Mouse (Mus musculus) liver, embryonic 15.5 days (tissue): Measurements from ENCODE around the gene 3110082I17Rik. TPM values are rescaled to one million over a fixed set of nuclear protein-coding genes. Genes with fewer than 3 reads are reported as not detected.

ENCODE experiments used
- ATAC-seq: fragments of 200-750 bp; cut with Nextera tagmentation; 2 replicates; pipeline ENCODE4 v1.8.0; 2017; ENCODE audit warnings: moderate number of reproducible peaks, mild to moderate bottlenecking, moderate library complexity; ENCODE audit not compliant: insufficient read depth
- H3K27ac ChIP-seq: fragments of 300-500 bp; sonication (generic); replicated peaks from 2 replicates; pipeline ENCODE4 v1.5.1; 2015; ENCODE audit warnings: mild to moderate bottlenecking, inconsistent platforms
- H3K27me3 ChIP-seq: fragments of 300-500 bp; sonication (generic); 2 replicates; pipeline ENCODE4 v1.6.1; 2015; ENCODE audit warnings: mild to moderate bottlenecking, inconsistent platforms
- H3K36me3 ChIP-seq: fragments of 300-500 bp; sonication (generic); replicated peaks from 2 replicates; pipeline ENCODE4 v1.6.1; 2015; ENCODE audit warnings: moderate library complexity, mild to moderate bottlenecking, inconsistent platforms
- H3K4me1 ChIP-seq: fragments of 300-500 bp; sonication (generic); replicated peaks from 2 replicates; pipeline ENCODE4 v1.6.1; 2015; ENCODE audit warnings: inconsistent platforms
- H3K4me2 ChIP-seq: fragments of 300-500 bp; sonication (generic); 2 replicates; pipeline ENCODE4 v1.6.1; 2015; ENCODE audit warnings: moderate library complexity, mild to moderate bottlenecking, inconsistent platforms
- H3K4me3 ChIP-seq: fragments of 300-500 bp; sonication (generic); replicated peaks from 2 replicates; pipeline ENCODE4 v1.5.1; 2015; ENCODE audit warnings: mild to moderate bottlenecking, inconsistent platforms
- H3K9ac ChIP-seq: fragments of 300-500 bp; sonication (generic); 2 replicates; pipeline ENCODE4 v1.6.1; 2015; ENCODE audit warnings: moderate library complexity, mild to moderate bottlenecking, inconsistent platforms
- H3K9me3 ChIP-seq: fragments of 300-500 bp; sonication (generic); replicated peaks from 2 replicates; pipeline ENCODE4 v1.6.1; 2016; ENCODE audit warnings: inconsistent platforms
- WGBS: fragments of 180-500 bp; shearing (Covaris S2); methylation state at CpG from one replicate; pipeline ENCODE4 v1.1.7; 2015; ENCODE audit warnings: mixed read lengths; ENCODE audit not compliant: insufficient replicate concordance; 5-methylcytosine and 5-hydroxymethylcytosine counted together
- polyA plus RNA-seq: library from polyadenylated mRNA; unstranded; fragments of >200 nt; fragmentation: Nextera tagmentation; extraction: Ambion mirVana; gene quantifications from 2 replicates; pipeline ENCODE4 v1.2.1, GENCODE M21; 2015

Gene 3110082I17Rik
- polyA plus RNA-seq, 1 experiment from 2014 or later: 12.0 TPM

- H3K4me3 ChIP-seq: 0 out of 2 replicates have a peak overlapping the region, but pooled peaks have one; percentile 64
- peaks cover 41% of the 10 kb centered on the region for H3K4me1 ChIP-seq
- peaks cover 39% of the 10 kb centered on the region for H3K27me3 ChIP-seq
- H3K27ac ChIP-seq: no peak overlapping the region
- H3K36me3 ChIP-seq: no peaks in the 10 kb centered on the region
- no peak for ATAC-seq
- peak overlapping the region; percentile 94 for H3K4me2 ChIP-seq
- H3K9ac ChIP-seq: no peak overlapping the region
- no peaks in the 10 kb centered on the region for H3K9me3 ChIP-seq
- WGBS: 69% methylated on average over 9 of the region's 9 CpGs
Measured at GRCm38 (mm10) chr5:139323260-139323924, 136.9 kb downstream of the 3110082I17Rik start.

GRCm38 (mm10) chr5:139321331-139321730 is 139.0 kb downstream of the 3110082I17Rik start:
- peaks cover 31% of the 10 kb centered on the region for H3K27me3 ChIP-seq
- H3K4me3 ChIP-seq: no peak overlapping the region
- 63% methylated on average over 6 of the region's 6 CpGs for WGBS

DNA sequence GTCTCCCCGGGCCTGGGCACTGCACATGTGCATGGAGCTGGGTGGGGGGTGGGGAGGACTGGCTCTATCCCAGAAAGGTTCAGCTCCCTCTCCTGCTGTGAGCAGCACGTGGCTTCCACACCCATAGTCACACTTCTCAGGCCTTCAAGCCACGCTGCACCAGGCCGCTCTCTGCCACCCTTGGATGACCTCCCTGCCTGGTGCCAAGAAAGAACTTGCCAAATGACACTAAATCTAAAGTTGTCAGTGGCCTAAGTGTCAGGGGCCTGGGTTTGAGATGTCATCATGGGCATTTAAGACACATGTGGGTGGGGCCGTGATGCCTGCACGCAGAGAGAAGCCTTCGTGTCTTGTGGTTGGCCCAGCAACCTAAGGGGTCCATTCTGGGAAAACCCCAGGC is 139.9 kb downstream of the 3110082I17Rik start:
- Histone ChIP-seq H3K4me1 (peaks cover 29% of the 10 kb centered on the region), H3K4me2 (no peak overlapping the region)
- WGBS: 67% methylated on average over 7 of the region's 7 CpGs

More at GRCm38 (mm10) chr5:139321331-139321730, 139.0 kb downstream of the 3110082I17Rik start:
- Histone ChIP-seq H3K9ac (no peak overlapping the region), H3K27ac (no peak overlapping the region), H3K4me2 (no peak overlapping the region), H3K9me3 (no peaks in the 10 kb centered on the region), H3K4me1 (peaks cover 39% of the 10 kb centered on the region), H3K36me3 (no peaks in the 10 kb centered on the region)
- ATAC-seq: no peak

DNA sequence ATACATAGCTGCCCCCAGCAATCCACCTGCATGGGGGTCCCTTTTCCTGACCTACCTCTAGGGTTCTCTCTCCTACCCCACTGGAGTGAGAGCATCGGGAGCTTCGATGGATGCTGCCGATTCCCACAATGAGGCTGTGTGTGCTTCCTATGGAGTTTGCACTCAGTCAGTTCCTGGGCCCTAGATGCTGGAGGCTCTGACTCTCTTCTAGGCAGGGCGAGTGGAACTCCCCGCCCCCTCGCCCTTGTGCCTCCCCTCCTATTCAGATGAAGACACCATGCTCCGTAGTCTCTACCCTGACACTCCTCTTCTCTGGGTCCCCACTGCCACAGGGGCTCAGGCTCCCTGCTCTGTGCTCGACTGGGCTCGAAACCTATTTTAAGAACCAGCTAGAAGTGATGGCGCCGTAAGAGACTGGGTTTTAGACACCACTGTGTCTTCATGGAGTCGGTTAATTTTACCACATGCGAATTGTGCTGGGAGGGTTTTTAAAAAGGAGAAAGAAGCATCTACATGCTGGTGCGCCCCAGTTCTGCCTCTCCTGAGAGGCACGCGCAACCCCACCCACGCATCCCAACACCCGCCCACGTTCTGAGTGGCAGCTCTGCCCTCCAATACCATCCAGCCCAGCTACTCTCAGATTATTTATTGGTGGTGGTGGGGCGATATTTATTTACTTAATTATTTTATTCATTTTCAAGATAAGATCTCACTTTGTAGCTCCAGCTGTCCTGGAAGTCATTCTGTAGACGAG is 142.4 kb downstream of the 3110082I17Rik start:
- ATAC-seq: no peak
- Histone ChIP-seq H3K27ac (peak overlapping the region; percentile 29), H3K36me3 (no peaks in the 10 kb centered on the region), H3K9me3 (no peaks in the 10 kb centered on the region), H3K4me2 (peak overlapping the region; percentile 3; the same call in 1 of the 2 replicates), H3K27me3 (no peaks in the 10 kb centered on the region), H3K4me1 (peaks cover 16% of the 10 kb centered on the region), H3K9ac (no peak overlapping the region), H3K4me3 (no peak overlapping the region)
- 74% methylated on average over 21 of the region's 21 CpGs for WGBS

More for the DNA sequence above, 139.9 kb downstream of the 3110082I17Rik start:
- no peak for ATAC-seq
- Histone ChIP-seq H3K4me3 (no peak overlapping the region), H3K27me3 (peaks cover 22% of the 10 kb centered on the region), H3K27ac (no peak overlapping the region), H3K9ac (no peak overlapping the region), H3K9me3 (no peaks in the 10 kb centered on the region), H3K36me3 (no peaks in the 10 kb centered on the region)

DNA sequence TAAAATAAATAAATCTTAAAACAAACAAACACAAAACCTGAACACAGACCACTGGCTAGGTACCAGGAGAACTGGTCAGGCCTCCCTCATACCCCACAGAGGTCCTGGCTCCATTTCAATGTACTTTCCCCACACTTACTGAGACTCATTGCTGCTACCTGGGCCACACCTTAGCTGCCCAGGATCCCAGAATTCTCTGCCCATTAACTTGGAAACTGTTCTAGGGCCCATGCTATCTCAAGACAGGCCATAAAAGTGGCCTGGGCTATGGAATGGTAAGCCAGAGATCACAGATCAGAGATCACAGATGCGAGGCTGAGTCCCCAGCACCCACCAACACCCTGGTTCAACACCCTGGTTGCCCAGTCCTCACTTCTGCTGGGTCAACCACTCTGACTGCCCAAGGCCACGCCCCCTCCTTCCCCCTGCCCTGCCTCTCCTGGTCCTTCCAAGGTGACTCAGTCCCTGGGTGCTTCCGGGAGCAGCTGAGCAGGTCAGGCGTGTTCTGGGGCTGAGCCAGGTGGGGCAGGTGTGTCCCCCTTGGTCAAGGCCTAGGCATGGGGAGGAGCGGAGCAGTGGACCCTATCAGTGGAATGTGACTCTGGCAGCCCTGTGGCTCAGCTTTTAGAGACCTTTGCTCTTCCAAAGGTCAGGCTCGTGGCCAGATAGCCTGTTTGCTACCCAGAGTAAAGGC is 143.2 kb downstream of the 3110082I17Rik start:
- H3K4me1 ChIP-seq: peaks cover 16% of the 10 kb centered on the region
- 62% methylated on average over 6 of the region's 6 CpGs for whole genome bisulfite sequencing
- ATAC-seq: peak; percentile 68
- no peak overlapping the region for H3K9ac ChIP-seq
- no peaks in the 10 kb centered on the region for H3K9me3 ChIP-seq
- peak overlapping the region; percentile 57; the same call in 1 of the 2 replicates for H3K27ac ChIP-seq
- H3K4me2 ChIP-seq: no peak overlapping the region
- no peaks in the 10 kb centered on the region for H3K27me3 ChIP-seq
- H3K36me3 ChIP-seq: no peaks in the 10 kb centered on the region
- H3K4me3 ChIP-seq: no peak overlapping the region

- no peak for ATAC-seq
- 66% methylated on average over 12 of the region's 12 CpGs for WGBS
Measured at GRCm38 (mm10) chr5:139314941-139315642, 145.2 kb downstream of the 3110082I17Rik start.

GRCm38 (mm10) chr5:139313536-139313935 is 146.8 kb downstream of the 3110082I17Rik start:
- Histone ChIP-seq H3K27me3 (no peaks in the 10 kb centered on the region), H3K4me3 (no peak overlapping the region), H3K27ac (no peak overlapping the region), H3K4me1 (peaks cover 19% of the 10 kb centered on the region), H3K36me3 (no peaks in the 10 kb centered on the region), H3K4me2 (no peak overlapping the region), H3K9me3 (no peaks in the 10 kb centered on the region), H3K9ac (no peak overlapping the region)
- 68% methylated on average over 9 of the region's 9 CpGs for WGBS
- no peak for ATAC-seq

More at GRCm38 (mm10) chr5:139314941-139315642, 145.2 kb downstream of the 3110082I17Rik start:
- Histone ChIP-seq H3K4me2 (no peak overlapping the region), H3K9me3 (no peaks in the 10 kb centered on the region), H3K4me1 (peaks cover 17% of the 10 kb centered on the region), H3K27ac (no peak overlapping the region), H3K36me3 (no peaks in the 10 kb centered on the region), H3K4me3 (no peak overlapping the region), H3K27me3 (no peaks in the 10 kb centered on the region), H3K9ac (no peak overlapping the region)

- H3K27me3 ChIP-seq: no peaks in the 10 kb centered on the region
- no peak overlapping the region for H3K9ac ChIP-seq
- WGBS: 76% methylated on average over 9 of the region's 9 CpGs
- no peak overlapping the region for H3K4me3 ChIP-seq
- H3K36me3 ChIP-seq: no peaks in the 10 kb centered on the region
- no peak overlapping the region for H3K4me2 ChIP-seq
- ATAC-seq: no peak
- no peak overlapping the region for H3K27ac ChIP-seq
- peaks cover 7% of the 10 kb centered on the region for H3K4me1 ChIP-seq
- no peaks in the 10 kb centered on the region for H3K9me3 ChIP-seq
Measured at GRCm38 (mm10) chr5:139311822-139312221, 148.5 kb downstream of the 3110082I17Rik start.

DNA sequence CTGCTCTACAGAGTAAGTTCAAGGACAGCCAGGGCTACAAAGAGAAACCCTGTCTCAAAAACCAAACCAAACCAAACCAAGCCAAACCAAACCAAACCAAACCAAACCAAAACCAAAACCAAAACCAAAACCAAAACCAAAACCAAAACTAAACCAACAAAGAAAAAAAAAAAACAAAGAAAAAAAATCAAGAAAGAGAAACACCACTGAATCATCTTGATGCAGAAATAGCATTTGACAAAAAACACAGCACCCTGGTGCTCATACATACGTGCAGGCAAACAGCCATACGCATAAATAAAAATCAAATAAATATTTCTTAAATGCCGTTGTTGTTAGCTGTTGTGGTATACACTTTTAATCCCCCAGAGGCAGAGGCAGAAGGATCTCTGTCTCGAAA is 149.8 kb downstream of the 3110082I17Rik start:
- Histone ChIP-seq H3K9me3 (no peaks in the 10 kb centered on the region), H3K36me3 (no peaks in the 10 kb centered on the region), H3K27me3 (no peaks in the 10 kb centered on the region), H3K9ac (no peak overlapping the region), H3K4me3 (no peak overlapping the region), H3K27ac (no peak overlapping the region), H3K4me2 (no peak overlapping the region), H3K4me1 (peaks cover 7% of the 10 kb centered on the region)
- no peak for ATAC-seq
- 73% methylated on average over 4 of the region's 4 CpGs for WGBS

- Histone ChIP-seq H3K4me2 (no peak overlapping the region), H3K9ac (no peak overlapping the region), H3K4me3 (no peak overlapping the region), H3K36me3 (no peaks in the 10 kb centered on the region), H3K27ac (no peak overlapping the region), H3K4me1 (peaks cover 7% of the 10 kb centered on the region), H3K9me3 (no peaks in the 10 kb centered on the region), H3K27me3 (no peaks in the 10 kb centered on the region)
- WGBS: 57% methylated on average over 3 of the region's 3 CpGs
- ATAC-seq: no peak
Measured at GRCm38 (mm10) chr5:139309946-139310345, 150.4 kb downstream of the 3110082I17Rik start.
